Mouse (Mus musculus): ENCODE results near the gene Grm5.

DNA sequence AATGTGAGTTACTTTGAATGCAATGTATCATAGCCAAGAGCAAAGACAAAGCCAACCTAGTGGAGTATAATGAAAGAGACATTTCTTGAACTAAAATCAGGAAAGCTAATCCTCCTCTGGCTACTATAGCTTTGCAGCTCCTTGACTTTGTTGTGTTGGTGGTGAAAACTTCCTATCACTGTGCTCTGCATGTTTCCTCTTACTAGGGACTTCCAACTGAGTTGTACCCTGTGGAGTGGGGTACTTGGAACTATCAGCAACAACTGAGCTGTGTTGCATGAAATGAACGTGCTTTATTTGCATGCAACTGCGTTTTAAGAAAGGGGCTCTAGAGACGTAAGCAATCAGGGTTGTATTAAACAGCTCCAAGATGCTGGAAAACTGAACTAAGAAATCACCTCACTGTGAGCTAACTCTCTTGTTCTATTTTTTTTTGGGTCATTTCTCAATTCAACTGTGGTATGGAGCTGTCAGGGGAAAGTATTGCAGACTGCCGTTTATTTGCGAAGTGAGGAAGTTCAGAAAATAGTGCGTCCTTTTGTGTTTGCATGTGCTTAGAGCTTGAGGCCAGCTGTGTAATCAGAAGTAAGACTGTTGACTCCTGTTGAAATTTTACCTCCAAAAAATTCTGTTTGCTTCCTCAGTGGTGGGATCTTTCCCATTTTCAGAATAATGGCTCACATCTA is 532.9 kb downstream of the Grm5 start:
- TF ChIP-seq CTCF (IDR thresholded peaks at IDR 0.05; ENCODE audit: borderline replicate concordance, insufficient read depth, low read length) (no peak), POLR2A (IDR thresholded peaks at IDR 0.05; ENCODE audit: low read depth, low read length) (no peak)

All from embryonic fibroblast, embryonic 13.5 days (primary cell).